Mouse (Mus musculus): ENCODE measurements around the gene Sla2.

DNA sequence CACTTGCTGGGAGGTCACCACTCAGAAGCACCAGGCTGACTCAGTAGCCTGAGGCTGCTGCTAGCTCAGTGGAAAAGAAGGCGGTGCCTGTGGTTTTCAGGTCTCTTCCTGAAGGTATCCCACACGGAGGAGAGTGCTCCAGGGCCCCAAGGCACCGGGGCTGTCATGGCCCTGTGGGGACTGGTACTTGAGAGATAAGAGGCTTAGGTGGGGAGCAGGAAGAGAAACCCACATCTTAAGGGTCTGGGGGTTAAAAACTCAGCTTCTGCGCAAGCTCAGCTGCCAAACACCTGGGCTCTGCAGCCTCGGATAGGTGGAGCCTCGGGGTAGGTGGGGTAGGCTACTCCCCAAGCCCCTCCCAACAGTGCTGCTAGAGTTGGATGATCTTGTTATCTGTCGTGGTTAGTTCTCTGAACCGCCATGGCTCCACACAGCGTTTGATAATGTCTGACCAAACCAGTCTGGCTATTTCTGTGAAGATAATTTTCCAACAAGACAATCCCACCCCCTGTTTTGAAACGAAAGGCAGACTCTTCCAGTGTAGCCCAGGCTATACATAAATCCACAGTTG lies 4.5 kb downstream of the Sla2 start:
- TF ChIP-seq POLR2A (IDR thresholded peaks at IDR 0.05; ENCODE audit: insufficient read depth, low read depth, low read length) (no peak), CTCF (IDR thresholded peaks at IDR 0.05; ENCODE audit: insufficient read depth, low read depth, low read length) (no peak)
